Mouse (Mus musculus) kidney, adult 8-10 months (tissue): ENCODE measurements around the gene Retreg1.
A peak's percentile ranks its signal among the peaks of the same experiment; 100 is the strongest.

ENCODE experiments used
- DNase-seq, 2 experiments: peaks; one replicate each; pipeline ENCODE4 v3.0.0; 2022

Gene Retreg1

GRCm38 (mm10) chr15:26015979-26016665, 173.1 kb downstream of the Retreg1 start:
- peak; percentile 14 to 16 for DNase-seq

GRCm38 (mm10) chr15:26021721-26022120, 178.7 kb downstream of the Retreg1 start:
- DNase-seq, result no peak

- DNase-seq, result no peak
Measured at GRCm38 (mm10) chr15:26022636-26023035, 179.7 kb downstream of the Retreg1 start.
